Mouse (Mus musculus) macrophage (primary cell): ENCODE measurements at regions not wholly inside any gene's neighbourhood (a gene's known extent, or its start where the extent isn't known, plus 50 kb on each side); places are given as distances from the start of the nearest gene placed in this dataset.

Experiments
- H3K27ac ChIP-seq: fragments of 350-480 bp; formaldehyde crosslinking; 2 replicates; pipeline ENCODE4 v1.9.0; 2021
- H3K36me3 ChIP-seq: fragments of 350-480 bp; formaldehyde crosslinking; 2 replicates; pipeline ENCODE4 v1.9.0; 2021; ENCODE audit errors: inconsistent target
- H3K4me3 ChIP-seq: fragments of 350-480 bp; formaldehyde crosslinking; 2 replicates; pipeline ENCODE4 v1.9.0; 2021; ENCODE audit errors: inconsistent target
- H3K79me2 ChIP-seq: fragments of 350-480 bp; formaldehyde crosslinking; 2 replicates; pipeline ENCODE4 v1.9.0; 2021; ENCODE audit errors: inconsistent target
- WGBS: methylation state at CpG from one replicate; pipeline ENCODE4 v1.1.7; 2026; ENCODE audit warnings: inconsistent platforms; ENCODE audit not compliant: missing documents; 5-methylcytosine and 5-hydroxymethylcytosine counted together

DNA sequence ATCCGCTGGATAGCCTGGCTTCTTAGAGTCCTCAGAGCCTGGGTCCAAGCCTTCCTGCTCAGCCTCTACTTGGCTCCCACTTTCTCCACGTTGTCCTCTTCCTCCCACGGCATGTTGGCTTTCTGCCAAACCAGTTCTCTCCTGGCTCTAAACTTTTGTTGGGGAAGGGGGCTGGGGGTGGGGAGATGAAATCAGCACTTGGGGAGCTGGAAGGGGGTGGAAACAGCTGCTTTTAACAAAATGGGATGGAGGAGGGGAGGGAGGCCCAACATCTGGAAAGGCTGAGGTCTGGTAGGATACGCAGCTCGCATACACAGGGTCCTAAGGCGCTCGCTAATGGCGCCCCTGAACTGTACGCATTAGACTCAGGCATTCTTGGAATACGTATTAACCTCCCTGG is 110.0 kb upstream of the Mgme1 start:
- Histone ChIP-seq H3K36me3 (no peaks in the 10 kb centered on the region), H3K4me3 (no peak overlapping the region), H3K27ac (no peak overlapping the region), H3K79me2 (no peaks in the 10 kb centered on the region)
- 89% methylated on average over 10 of the region's 10 CpGs for WGBS

DNA sequence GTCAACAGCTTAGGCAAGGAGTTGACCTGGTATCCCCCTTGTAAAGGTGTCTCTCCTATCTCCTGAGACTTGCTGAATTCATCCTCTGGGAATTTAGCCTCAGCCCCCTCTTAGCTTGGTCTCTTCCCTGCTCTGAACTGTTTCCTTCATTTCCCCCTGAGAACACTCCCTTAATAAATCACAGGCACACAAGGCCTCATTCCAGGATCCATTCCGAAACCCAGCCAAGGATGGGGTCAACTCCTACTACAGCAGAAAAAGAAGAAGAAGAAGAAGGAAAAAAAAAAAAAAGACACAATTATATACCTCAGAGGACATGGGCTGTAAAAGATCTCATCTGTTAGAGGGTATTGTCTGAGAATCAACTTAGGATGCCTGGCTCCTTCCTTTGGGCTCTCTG is 108.6 kb upstream of the Mgme1 start:
- 100% methylated on average over 1 of the region's 1 CpGs for WGBS
- no peaks in the 10 kb centered on the region for H3K36me3 ChIP-seq
- no peak overlapping the region for H3K27ac ChIP-seq
- no peak overlapping the region for H3K4me3 ChIP-seq
- H3K79me2 ChIP-seq, result no peaks in the 10 kb centered on the region

DNA sequence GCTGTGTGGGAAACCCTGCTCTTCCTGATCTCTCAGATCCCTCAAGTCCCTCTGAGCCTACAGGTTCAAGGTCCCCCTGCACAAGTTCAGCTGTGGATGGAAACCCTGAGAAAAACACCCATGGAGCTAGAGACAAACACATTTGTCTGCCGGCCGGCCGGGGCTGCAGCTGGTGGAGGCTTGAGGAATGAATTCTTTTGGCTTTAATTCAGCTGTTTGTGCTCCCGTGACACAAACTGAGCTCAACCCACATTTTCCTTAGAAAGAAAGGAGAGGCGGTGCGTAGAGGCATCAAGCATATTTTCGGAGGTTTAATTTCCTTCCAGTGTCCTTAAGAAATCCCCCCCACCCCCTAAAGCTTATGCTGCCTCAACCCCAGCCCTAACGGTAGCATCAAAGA is 106.4 kb upstream of the Mgme1 start:
- H3K36me3 ChIP-seq, result no peaks in the 10 kb centered on the region
- H3K4me3 ChIP-seq, result no peak overlapping the region
- H3K27ac ChIP-seq, result no peak overlapping the region
- WGBS, result 81% methylated on average over 8 of the region's 8 CpGs
- H3K79me2 ChIP-seq, result no peaks in the 10 kb centered on the region

DNA sequence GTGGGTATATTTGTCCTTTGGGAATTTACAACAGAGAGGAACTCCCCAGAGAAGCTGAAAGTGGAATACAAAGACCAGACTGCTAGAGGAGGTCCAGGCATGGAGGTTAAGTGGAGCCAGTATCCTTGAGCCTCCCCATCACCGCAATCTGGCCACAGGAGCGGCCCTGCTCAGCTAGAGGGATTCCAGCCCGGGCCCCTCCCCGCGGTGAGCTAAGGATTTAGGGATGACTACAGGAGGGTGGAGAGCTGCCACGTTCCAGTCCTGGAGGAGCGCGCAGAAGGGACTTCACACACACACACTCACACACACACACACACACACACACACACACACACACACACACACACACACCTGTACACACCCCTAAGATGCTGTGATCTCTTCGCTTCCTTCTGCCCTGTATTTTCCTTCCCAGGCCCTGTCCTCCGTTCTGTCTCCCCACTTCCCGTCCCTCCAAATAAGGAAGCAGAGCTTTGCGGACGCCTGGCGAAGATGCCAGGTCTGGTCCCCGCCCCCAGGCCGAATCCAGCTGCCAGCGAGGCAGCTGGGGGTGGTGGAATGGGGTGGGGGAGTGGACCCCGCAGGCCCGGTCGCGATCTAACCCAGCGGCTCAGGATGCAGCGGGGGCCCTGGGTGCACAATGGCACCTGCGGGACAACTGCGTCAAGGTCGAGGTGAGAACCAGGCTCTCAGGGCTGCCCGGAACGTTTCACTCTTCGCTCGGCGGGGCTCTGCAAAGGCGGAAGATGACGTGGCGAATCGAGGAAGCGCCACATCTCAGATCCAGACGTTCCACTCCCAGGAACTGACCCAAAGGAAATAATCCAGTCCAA is 105.3 kb upstream of the Mgme1 start:
- Histone ChIP-seq H3K79me2 (no peaks in the 10 kb centered on the region), H3K36me3 (no peaks in the 10 kb centered on the region), H3K27ac (peak overlapping the region; percentile 61), H3K4me3 (peak overlapping the region; percentile 41)
- under 1% methylated on average over 33 of the region's 37 CpGs for WGBS

DNA sequence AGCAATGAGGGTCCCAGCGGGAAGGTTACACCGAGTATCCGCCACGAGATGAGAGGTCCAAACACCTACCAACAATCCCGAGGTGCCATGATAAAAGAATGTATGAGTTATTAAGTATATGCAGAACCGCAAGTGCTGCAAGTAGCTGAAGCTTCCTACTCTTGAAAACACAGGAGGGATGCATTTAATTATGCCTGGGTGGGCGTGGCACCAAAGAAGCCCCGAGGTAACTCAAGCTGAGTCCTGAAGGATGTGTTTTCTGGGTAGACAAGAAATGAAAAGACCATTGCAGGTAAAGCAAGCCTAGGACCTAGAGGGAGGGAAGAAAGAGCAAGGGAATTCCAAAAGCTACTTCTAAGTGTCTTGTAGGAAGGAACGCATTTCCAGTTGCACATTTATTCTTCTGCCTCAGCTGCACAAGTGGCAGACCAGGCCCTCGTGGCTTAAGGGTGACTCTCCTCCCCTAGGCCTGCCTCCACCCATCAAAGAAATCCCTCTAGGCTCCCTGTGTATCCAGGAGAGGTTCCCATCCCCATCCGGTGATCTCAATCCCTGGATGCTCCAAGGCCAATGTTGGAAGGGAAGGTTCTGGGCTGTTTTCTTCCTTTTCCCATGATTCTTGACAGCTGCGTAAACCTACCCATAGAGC is 104.2 kb upstream of the Mgme1 start:
- WGBS, result 46% methylated on average over 12 of the region's 12 CpGs

DNA sequence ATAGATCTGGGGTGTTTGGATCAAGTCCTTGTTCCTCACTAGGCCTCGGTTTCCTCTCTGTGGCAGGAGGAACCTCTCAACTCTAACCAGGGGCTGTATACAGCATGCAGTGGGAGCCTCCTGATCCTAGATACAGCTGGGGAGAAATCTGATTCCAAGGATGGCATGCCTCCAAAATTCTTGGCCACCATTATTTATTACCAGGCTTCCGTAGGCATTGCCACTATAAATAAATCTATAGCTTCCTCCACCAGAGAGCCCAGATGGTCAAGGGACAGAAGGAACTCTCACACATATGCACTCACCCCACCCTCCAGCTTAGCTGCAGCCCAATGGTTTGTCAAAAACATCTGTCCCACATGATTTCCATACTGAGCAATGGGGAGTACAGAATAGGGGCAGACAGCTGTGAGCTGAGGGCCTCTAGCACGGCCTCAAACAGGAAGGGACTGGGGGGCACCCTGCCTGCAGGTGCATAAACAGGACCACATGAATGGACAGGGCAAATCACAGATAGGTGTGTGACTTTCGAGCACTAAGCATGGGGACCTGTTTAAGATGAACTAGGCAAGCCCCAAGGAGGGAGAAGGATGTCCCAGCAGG is 100.8 kb upstream of the Mgme1 start:
- Histone ChIP-seq H3K79me2 (no peaks in the 10 kb centered on the region), H3K27ac (no peak overlapping the region), H3K4me3 (no peak overlapping the region), H3K36me3 (no peaks in the 10 kb centered on the region)
- 75% methylated on average over 4 of the region's 4 CpGs for WGBS

More for the DNA sequence above, 104.2 kb upstream of the Mgme1 start:
- Histone ChIP-seq H3K27ac (peak overlapping the region; percentile 61), H3K4me3 (peak overlapping the region; percentile 41), H3K79me2 (no peaks in the 10 kb centered on the region), H3K36me3 (no peaks in the 10 kb centered on the region)

DNA sequence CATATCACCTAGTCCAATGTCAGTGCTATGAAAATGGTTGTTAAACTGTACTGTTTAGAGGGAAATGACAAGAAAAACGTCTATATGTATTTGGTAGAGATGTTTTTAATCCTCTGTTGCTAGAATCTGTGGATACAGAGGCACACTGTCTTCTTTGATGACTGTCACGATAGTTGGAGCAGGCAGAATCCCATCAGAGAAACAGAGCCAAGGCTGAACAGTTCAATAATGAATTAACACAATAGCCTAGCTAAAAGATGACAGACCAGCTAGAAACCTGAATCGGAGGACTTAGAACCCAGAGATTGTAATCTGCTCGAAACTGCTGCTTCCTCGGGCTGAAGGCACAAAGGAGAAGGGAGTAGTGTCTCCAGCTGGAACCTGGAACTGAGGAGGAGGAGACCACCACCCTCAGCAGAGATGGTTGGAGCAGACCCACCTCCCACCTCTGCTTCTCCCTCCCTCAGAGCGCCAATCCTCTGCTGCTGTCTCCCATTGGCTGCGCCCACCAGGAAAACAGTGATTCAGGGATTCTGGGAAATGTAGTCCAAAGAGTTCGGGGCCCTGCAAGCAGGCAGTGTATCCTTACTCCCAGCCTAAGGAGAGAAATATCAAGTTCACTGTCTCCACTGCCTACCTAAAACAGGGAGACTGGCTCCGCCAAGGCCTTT is 98.2 kb upstream of the Mgme1 start:
- Histone ChIP-seq H3K27ac (no peak overlapping the region), H3K4me3 (no peak overlapping the region), H3K79me2 (no peaks in the 10 kb centered on the region), H3K36me3 (no peaks in the 10 kb centered on the region)
- 72% methylated on average over 9 of the region's 9 CpGs for WGBS

DNA sequence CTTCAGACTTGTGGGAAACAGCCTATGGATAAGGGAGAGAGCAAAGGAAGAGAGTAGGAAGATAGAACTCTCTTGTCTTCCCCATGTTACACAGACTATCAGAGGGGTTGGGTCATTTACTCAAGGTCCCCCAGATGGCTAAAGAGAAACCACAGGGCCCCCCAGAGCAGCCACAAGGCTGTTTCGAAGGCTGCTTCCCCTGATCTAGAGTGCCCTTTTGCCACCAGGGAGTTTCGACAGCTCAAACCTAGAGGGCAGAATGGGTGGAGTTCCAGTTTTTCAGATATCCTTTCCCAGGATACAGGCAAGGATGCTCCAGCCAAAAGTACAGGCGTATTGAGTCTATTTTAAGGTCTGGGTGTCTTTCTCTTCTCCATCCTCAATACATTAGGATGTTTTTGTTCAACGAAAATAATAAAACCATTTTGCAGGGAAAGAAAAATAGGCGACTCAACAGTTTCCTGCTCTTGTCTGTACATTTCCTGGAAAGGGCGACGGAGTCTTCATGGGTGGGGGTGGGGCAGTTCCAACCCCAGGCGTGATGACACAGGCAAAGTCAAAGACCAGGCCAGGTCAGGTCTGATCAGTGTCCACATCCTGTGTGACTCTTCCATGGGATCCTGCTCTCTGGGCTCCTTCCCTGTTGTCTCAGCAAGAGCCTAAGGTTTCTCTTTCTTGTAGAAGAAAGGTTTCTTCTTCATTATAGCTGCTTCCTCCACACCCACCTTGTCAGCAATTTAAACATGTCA is 96.9 kb upstream of the Mgme1 start:
- Histone ChIP-seq H3K79me2 (no peaks in the 10 kb centered on the region), H3K27ac (no peak overlapping the region), H3K36me3 (no peaks in the 10 kb centered on the region), H3K4me3 (no peak overlapping the region)
- WGBS, result 45% methylated on average over 8 of the region's 8 CpGs

DNA sequence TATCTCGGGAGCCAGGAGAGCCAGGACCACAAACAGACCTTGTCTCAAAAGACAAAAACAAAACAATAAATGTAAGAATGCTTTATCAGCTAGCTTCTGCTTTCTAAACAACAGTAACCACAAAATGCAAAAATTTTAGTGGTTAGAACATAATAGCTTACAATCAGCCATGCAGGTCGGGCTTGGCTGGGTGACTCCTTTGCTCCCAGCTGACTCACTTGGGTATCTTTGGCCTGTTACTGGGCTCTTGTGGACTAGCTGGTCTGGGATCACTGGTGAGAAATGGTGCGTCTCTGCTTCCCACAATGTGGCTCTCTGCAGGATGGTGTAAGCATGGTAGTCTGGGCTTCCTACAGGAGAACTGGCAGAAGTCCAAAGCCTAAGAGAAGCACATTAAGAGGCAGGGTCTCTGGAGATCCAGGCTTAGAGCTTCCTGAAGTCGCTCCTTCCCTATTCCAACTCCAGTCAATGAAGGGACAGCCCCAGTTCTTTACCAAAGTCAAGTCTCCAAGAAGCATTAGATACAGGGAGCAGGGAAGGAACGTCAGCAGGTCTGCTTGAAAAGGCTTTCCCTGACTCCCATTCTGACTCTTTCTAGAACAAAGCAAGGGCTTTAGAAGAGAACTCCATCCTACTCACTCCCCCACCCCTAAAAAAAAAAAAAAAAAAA is 96.0 kb upstream of the Mgme1 start:
- Histone ChIP-seq H3K36me3 (no peaks in the 10 kb centered on the region), H3K27ac (no peak overlapping the region), H3K79me2 (no peaks in the 10 kb centered on the region), H3K4me3 (no peak overlapping the region)
- 88% methylated on average over 5 of the region's 5 CpGs for WGBS

DNA sequence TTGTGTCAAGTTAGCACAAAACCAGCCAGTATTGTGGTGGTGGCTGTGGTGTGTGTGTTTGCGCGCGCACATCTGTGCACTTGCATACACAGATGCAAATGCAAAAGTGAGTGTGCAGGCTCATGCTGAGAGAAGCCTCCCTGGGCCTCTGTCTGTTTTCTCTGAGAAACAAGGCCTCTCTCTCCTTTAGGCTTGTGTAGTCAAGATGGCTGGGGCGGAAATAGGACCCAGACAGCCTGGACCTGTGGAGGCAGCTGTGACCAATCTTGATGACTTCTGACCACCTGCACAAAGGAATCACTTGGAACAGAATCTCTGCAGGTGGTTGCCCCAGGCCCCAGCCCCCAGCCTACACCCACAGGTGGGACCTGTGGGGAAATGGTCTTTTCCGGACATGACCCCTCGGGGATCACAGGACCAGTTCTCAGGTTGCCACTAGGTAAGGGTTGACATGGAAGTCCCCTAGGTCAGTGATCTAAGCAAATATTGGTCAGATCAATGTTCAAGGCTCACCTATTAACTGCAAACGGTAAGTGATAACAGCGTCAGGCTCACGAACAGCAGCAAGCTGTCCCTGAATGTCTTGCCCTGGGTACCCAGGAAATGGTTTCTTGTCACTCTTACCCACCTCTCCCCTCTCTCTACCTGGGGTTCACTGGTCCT is 93.8 kb upstream of the Mgme1 start:
- 95% methylated on average over 7 of the region's 9 CpGs for WGBS
- no peak overlapping the region for H3K4me3 ChIP-seq
- no peaks in the 10 kb centered on the region for H3K36me3 ChIP-seq
- no peaks in the 10 kb centered on the region for H3K79me2 ChIP-seq
- no peak overlapping the region for H3K27ac ChIP-seq

DNA sequence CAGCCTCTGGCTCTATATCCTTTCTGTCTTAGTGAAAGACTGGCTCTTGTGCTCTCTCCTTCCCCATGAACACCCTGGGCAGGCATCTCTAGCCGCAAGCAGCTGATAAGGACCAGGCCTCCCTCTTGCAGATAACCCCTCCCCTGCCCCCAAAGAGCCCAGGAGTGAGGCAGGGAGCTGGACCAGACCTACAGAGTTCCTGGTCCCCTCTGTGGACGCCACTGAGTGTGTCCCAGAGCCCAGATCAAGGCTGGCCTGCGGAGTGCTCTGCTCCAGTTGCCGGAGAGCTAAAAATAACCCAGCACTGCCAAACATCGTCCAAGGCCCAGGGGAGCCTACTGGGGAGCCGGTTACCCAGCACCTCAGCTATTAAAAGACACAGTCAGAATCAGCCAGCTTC is 93.2 kb upstream of the Mgme1 start:
- 90% methylated on average over 6 of the region's 6 CpGs for WGBS
- no peak overlapping the region for H3K4me3 ChIP-seq
- no peaks in the 10 kb centered on the region for H3K36me3 ChIP-seq
- H3K79me2 ChIP-seq, result no peaks in the 10 kb centered on the region
- no peak overlapping the region for H3K27ac ChIP-seq

DNA sequence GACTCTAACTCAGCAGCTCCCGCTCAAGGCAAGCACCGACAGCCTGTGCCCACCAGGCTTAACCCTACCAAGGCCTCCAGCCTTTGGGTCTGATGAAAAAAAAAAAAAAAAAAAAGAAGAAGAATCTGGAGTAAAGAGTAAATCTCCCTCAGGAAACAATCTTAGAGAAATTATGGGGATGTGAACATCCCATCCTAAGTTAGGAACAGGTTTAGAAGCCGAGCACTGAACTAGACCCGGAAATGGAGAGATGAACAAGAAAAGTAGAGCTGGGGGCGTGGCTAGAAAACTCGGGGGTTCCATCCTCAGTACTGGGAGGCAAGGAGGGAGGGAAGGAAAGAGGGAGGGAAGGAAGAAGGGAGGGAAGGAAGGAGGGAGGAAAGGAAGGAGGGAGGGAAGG is 92.5 kb upstream of the Mgme1 start:
- WGBS, result 82% methylated on average over 6 of the region's 6 CpGs
- Histone ChIP-seq H3K4me3 (no peak overlapping the region), H3K27ac (no peak overlapping the region), H3K36me3 (no peaks in the 10 kb centered on the region), H3K79me2 (no peaks in the 10 kb centered on the region)

DNA sequence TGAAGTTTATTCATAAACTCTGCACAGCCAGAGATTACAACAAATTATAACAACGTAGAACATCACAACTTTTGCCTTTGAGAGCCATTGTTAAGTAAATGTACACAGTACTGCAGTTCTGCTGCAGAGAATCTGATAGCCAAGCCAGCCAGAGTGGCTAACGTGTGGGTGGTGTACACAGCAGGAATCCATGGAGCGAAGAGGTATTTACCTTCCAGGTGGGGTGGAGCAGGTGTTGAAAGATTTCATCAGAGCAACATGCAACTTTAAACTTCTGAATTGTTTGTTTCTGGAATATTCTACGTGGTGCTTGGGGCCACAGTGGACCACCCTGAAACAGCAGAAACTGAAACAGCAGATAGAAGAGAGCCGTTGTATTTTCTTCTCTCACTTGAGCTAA is 88.4 kb upstream of the Mgme1 start:
- H3K27ac ChIP-seq, result no peak overlapping the region
- 87% methylated on average over 5 of the region's 5 CpGs for WGBS
- no peaks in the 10 kb centered on the region for H3K36me3 ChIP-seq
- H3K79me2 ChIP-seq, result no peaks in the 10 kb centered on the region
- H3K4me3 ChIP-seq, result no peak overlapping the region
